Mouse (Mus musculus) lung, postnatal 0 days (tissue): ENCODE data around the gene Gadd45g.

ENCODE experiments used
- CTCF ChIP-seq: IDR thresholded peaks from 2 replicates; pipeline ENCODE4 v1.5.1; 2016; ENCODE audit warnings: antibody characterized with exemption, mild to moderate bottlenecking
- EP300 ChIP-seq: IDR thresholded peaks from 2 replicates; pipeline ENCODE4 v1.6.1; 2016; ENCODE audit warnings: antibody characterized with exemption, mild to moderate bottlenecking, control low read depth

DNA sequence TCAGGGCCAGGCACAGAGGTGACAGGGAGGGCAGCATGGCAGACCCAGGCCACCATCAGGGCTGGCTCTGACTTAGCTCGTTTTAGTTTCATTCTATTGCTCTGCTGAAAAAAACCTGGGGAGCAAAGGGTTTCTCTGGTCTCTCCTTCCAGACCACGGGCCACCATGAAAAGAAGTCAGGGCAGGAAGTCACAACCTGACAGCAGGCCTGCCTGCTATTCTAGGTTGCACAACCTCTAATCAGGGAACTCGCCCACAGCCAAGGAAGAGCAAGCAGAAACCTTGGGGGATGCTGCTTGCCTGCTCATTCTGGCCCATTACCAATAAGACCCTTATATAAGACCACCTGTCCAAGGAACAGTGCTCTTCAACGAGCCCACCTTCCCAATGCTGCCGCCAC is 9.1 kb downstream of the Gadd45g start:
- TF ChIP-seq EP300, result no peak
- no peak for TF ChIP-seq CTCF
